Mouse (Mus musculus) brain, adult 2 months (tissue): Measurements from ENCODE around the gene Gm21992.
A peak's percentile ranks its signal among the peaks of the same experiment; 100 is the strongest.
"Not testable (repeated sequence)": the region's sequence is repeated elsewhere in the genome, so short reads cannot be mapped to it uniquely, and the experiment has no call there.

Experiments used
- DNase-seq: peaks from one replicate; pipeline ENCODE4 v3.0.0; 2011; ENCODE audit warnings: low read depth, low spot score

Gene Gm21992

GRCm38 (mm10) chr19:4813015-4813414, 1.6 kb upstream of the Gm21992 start:
- DNase-seq, result no peak

- not testable (repeated sequence) for DNase-seq
These were observed 1.0 kb upstream of the Gm21992 start for GRCm38 (mm10) chr19:4812334-4812949.

- no peak for DNase-seq
These were observed 464 bp upstream of the Gm21992 start for GRCm38 (mm10) chr19:4811909-4812242.

GRCm38 (mm10) chr19:4810746-4811062, 708 bp downstream of the Gm21992 start:
- DNase-seq, result no peak

GRCm38 (mm10) chr19:4810309-4810708, 1.1 kb downstream of the Gm21992 start:
- no peak for DNase-seq

- DNase-seq, result no peak
These were observed 8.1 kb downstream of the Gm21992 start for GRCm38 (mm10) chr19:4803283-4803682.

- DNase-seq, result peak; percentile 71
These were observed 8.7 kb downstream of the Gm21992 start for GRCm38 (mm10) chr19:4802691-4803091.

GRCm38 (mm10) chr19:4799083-4799482, 12.3 kb downstream of the Gm21992 start:
- DNase-seq, result no peak

- DNase-seq, result peak; percentile 76
These were observed 13.6 kb downstream of the Gm21992 start for GRCm38 (mm10) chr19:4797846-4798245.

GRCm38 (mm10) chr19:4795929-4796328, 15.5 kb downstream of the Gm21992 start:
- no peak for DNase-seq

- DNase-seq, result peak; percentile 100
These were observed 17.5 kb downstream of the Gm21992 start, which contains the start of gene Rbm4 for GRCm38 (mm10) chr19:4793831-4794422. Gene Rbm4 (minus strand): TSS chr19:4793901.

- peak; percentile 20 for DNase-seq
These were observed 18.1 kb downstream of the Gm21992 start for GRCm38 (mm10) chr19:4793281-4793830.

- no peak for DNase-seq
These were observed 25.1 kb downstream of the Gm21992 start for GRCm38 (mm10) chr19:4786313-4786712.

- DNase-seq, result no peak
These were observed 26.2 kb downstream of the Gm21992 start for GRCm38 (mm10) chr19:4785206-4785605.

- no peak for DNase-seq
These were observed 28.5 kb downstream of the Gm21992 start for GRCm38 (mm10) chr19:4782891-4783290.

- no peak for DNase-seq
These were observed 38.6 kb downstream of the Gm21992 start for GRCm38 (mm10) chr19:4772785-4773184.

- DNase-seq, result no peak
These were observed 43.8 kb downstream of the Gm21992 start for GRCm38 (mm10) chr19:4767507-4768148.

GRCm38 (mm10) chr19:4762876-4763275, 48.5 kb downstream of the Gm21992 start:
- peak; percentile 75 for DNase-seq

- DNase-seq, result not testable (repeated sequence)
These were observed 50.9 kb downstream of the Gm21992 start for GRCm38 (mm10) chr19:4760544-4760943.

GRCm38 (mm10) chr19:4756921-4757320, 54.5 kb downstream of the Gm21992 start:
- DNase-seq, result no peak

- DNase-seq, result peak; percentile 98
These were observed 55.1 kb downstream of the Gm21992 start, which contains the start of gene Rbm4b for GRCm38 (mm10) chr19:4756193-4756911. Gene Rbm4b (plus strand): TSS chr19:4756497.

- DNase-seq, result peak; percentile 97
These were observed 55.7 kb downstream of the Gm21992 start for GRCm38 (mm10) chr19:4755565-4756192.
